Mouse (Mus musculus) ovary, postnatal 14 days (tissue): ENCODE results near the gene Tmub1.

ENCODE experiments used
- DNase-seq: peaks from one replicate; pipeline ENCODE4 v3.0.0; 2022; ENCODE audit warnings: low spot score

Tmub1 gene

DNA sequence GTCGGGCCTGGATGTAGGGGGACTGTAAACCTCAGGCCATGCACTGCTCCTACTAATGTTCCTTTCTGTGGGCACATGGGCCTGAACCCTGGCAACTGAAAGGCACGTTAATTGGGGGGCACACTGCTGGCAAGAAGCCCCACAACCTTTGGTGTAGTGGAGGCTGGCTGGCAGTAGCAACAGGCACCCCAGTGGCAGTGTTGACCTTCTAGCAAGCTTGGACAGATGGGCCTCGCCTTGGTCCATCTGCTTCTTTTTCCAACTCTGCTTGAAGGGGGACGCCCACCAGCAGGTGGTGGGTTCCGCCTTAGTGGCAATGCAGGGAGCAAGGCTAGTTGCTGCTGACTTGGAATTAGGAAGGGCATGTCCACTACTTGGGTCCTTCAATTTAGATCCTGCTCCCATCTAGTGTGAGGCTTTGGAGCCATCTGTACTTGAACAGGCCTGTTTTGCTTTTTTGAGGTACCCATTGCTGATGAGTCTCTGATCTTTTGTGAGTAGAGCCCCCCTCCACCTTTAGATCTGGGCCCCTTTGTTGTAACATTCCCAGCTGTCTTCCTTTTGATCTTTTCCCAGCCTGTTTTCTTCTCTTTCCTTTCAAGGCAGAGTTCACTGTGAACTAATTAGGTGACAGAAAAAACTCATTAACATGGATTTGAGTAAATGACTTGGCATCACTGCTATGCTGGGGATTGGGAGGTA is 5.8 kb upstream of the Tmub1 start:
- DNase-seq = no peak

GRCm38 (mm10) chr5:24452691-24453233 is 5.1 kb upstream of the Tmub1 start:
- no peak for DNase-seq

DNA sequence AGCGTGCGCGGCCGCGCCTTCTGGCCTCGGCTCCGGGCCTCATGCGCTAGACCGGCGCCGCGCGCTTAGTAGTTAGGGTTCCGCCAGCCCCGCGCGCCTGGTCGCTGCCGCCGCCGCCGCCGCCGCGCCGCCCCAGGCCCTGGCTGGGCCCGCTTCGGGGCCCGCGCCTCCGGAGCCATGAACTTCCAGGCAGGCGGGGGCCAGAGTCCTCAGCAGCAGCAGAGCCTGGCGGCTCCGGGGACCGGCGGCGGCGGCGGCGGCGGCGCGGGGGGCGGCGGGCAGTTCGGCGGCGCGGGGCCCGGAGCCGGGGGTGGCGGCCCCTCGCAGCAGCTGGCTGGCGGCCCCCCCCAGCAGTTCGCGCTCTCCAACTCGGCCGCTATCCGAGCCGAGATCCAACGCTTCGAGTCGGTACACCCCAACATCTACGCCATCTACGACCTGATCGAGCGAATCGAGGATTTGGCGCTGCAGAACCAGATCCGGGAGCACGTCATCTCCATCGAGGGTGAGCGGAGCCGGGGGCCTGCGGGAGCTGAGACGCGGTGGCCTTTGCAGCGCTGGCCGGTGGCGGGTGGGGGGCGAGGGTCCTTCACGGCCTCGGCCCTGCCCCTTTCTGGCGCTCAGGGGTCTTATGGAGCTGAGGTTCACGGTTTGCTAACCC is 4.5 kb upstream of the Tmub1 start, which contains the start of gene Agap3:
TSS of gene Agap3 (plus strand) at position 148 of the 661 bp plus-strand sequence.
- no peak for DNase-seq

- DNase-seq = peak; percentile 73
These were observed 3.8 kb upstream of the Tmub1 start for GRCm38 (mm10) chr5:24451264-24452029.

DNA sequence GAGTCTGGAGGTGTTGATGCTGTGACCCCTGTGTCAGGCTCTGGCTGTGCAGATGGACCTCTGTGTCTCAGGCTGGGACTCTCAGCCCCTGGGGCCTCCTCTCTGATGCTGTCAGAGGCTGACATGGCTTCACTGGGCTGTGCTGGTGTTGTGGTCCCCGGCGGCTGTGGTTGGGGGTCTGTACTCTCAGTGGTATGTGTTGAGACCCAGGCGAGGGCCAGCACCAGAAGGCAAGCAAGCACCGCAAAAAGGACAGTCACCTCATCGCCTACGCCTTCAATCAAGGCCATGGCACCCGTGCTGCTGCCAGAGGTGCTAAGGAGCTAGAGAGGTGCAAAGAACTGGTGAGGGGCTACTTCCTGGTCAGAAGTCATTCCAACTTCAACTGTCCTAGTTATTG is 1.0 kb downstream of the Tmub1 start:
- no peak for DNase-seq

GRCm38 (mm10) chr5:24445428-24446080 is 2.1 kb downstream of the Tmub1 start:
- no peak for DNase-seq

DNA sequence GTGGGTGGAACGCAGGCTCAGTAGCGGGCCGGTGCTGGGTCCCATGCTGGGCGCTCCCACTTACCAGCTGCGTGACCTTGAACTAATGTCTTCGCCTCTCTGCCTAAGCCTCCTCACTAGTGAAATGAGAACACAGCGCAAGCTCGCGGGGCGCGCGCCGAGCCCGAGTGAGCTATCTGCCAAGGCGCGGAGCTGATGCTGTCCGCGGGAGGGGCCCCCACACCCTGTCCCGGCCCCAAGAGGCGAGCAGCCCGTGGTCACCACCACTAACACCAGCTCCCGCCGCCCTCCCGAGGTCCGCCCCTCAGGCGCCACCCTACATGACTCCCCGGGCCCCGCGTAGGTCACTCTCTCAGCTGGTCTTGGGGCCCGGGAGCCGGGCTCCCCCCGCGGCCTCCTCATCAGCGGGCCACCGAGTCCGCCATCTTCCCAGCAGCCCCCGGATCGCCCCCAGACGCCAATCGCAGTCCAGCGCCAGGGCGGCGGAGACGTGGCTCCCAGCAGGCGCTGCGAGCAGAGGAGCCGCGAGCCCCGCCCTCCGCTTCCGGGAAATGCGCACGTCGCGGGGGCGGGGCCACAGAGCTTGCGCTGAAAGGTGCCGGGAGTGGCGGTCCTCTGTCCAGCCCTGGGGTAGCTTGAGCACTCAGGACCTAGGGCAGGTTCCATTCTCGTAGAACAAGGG is 2.8 kb downstream of the Tmub1 start, which contains the start of gene Fastk:
TSS of gene Fastk (minus strand) at position 542 of the 682 bp plus-strand sequence.
- peak; percentile 83 for DNase-seq

DNA sequence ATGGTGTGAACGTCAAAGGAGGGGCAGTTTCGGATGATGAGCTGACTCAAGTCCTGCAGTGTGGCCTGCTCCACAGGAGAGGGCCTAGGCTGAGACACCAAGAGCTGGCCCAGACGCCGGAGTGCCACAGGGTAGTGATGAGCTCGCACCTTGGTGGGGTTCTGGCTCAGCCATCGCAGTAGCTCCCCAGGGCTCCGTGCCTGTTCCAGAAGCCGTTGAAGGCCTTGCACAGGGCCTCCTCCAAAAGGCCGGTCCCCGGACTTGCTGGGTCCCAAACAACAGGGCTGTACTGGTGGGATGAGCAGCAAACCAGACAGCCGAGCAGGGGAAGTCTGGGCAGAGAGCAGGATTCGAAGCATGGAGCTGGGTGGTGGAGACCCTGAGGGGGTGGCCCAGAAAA is 3.7 kb downstream of the Tmub1 start:
- DNase-seq = no peak

- DNase-seq = no peak
These were observed 4.5 kb downstream of the Tmub1 start for GRCm38 (mm10) chr5:24443204-24443603.

GRCm38 (mm10) chr5:24442029-24442428 is 5.6 kb downstream of the Tmub1 start:
- no peak for DNase-seq

DNA sequence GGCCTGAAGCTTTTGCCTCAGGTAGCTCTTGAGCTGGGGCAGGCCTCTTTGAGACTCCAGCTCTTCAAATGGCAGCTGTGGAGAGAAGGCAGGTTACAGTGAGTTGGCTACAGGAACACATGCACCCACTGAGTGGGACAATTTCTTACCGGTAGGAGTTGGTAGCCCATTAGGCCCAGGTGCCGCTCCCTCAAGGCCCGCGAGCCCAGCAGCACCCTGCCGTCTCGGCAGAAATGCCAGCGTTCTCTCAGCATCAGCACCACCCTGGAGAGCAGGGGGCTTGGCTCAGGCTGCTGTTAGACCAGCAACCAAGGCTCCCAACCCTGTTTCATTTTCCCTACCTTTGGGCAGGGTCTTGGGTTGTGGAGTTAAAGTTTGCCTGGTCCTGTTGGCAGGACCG is 6.5 kb downstream of the Tmub1 start:
- DNase-seq = no peak

DNA sequence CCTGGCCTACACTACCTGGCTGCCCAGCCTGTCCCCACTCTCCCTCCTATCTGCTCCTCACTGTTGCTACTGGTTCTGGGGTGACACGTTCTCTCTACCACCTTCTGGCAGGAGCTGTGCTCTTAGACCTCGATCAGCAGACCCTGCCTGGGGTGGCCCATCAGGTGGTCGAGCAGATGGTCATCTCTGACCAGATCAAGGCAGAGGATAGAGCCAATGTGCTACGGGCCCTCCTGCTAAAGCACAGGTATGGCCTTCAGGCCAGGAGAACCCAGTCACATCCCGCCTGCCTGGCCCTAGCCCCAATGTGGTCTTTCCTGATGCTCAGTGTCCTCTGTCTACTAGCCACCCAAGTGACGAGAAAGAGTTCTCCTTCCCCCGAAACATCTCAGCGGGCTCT is 13.7 kb downstream of the Tmub1 start:
- no peak for DNase-seq

GRCm38 (mm10) chr5:24428596-24428995 is 19.1 kb downstream of the Tmub1 start:
- no peak for DNase-seq

GRCm38 (mm10) chr5:24427981-24428402 is 19.7 kb downstream of the Tmub1 start:
- no peak for DNase-seq

GRCm38 (mm10) chr5:24427285-24427633 is 20.4 kb downstream of the Tmub1 start:
- no peak for DNase-seq

DNA sequence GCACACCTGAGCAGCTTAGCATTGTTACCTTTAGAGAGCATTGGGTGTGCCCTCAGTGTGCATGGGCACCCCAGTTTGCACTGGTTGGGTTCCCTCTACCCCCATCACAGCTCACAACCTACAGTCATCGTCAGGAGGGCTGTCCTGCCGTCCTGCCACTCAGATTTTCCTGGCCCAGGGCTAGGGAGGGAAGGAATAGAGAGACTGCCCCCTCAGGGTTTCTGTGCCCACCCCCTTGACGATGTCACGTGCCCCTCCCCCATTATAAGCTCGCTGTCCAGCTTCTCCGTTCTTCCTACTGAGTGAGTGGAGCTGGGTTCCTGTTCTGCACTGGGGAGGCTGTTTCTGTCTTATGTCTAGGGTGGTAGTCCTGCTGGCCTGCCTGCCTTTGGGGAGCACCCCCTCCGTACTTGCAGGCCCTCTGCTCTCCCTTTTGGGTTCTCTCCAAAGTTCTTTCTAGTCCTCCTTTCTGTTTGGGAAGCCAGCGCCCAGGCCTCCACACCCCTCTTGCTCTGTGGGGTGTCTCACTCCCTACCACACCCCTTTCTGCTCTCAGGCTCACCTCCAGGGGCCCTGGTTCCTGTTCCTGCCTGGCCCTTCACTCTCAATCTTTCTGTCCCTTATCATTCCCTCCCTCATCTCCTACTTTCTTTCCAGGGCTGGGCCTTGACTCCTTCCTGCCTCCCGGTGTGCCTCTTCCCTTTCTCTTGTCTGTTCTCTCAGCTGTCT is 20.9 kb downstream of the Tmub1 start:
- no peak for DNase-seq

DNA sequence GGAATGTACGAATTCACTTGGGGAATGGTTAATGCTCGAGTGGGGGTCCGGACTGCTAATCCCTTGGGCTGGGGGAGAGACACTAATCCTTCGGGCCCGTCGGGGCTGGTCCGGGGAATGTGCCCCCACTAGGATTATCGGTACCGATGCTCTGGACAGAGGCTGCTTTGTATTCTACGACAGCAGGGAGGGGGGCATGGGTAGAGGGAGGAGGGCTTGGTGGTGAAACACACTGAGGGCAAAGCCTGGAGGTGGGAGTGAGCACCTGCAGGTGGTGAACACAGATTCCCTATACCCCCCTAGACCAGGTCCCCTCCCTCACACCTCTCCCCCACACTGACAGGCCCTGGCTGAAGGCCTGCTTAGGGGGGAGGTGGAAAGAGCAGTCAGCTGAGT is 21.6 kb downstream of the Tmub1 start:
- no peak for DNase-seq

DNA sequence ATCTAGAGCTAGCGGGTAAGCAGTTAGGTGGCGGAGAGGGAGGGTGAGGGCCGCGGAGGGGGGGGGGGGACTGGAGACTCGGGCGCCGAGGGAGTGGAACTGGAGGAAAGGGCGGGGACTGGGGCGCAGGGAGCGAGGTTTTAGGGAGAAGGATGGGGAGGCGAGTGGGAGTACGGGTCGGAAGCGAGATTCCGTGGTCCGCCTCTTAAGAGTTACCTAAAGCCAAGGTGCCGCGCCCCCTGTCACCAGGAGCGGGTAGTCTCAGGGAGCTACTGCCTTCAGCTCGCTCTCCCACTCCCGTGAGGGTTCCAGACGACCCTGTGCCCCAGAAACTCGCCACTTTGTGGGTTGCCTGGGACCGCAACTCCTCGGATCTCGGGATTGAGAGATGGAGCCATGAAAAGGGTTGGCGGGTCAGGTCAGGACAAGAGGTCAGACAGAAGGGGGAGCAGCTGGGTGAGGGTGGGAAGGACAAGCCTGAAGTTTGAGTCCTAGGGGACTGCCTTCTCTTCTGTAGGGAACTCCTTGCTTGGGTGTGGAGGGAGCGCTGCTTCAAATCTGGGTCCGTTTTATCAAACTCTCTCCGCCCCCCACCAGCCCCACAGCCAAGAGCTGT is 22.1 kb downstream of the Tmub1 start:
- DNase-seq = no peak

DNA sequence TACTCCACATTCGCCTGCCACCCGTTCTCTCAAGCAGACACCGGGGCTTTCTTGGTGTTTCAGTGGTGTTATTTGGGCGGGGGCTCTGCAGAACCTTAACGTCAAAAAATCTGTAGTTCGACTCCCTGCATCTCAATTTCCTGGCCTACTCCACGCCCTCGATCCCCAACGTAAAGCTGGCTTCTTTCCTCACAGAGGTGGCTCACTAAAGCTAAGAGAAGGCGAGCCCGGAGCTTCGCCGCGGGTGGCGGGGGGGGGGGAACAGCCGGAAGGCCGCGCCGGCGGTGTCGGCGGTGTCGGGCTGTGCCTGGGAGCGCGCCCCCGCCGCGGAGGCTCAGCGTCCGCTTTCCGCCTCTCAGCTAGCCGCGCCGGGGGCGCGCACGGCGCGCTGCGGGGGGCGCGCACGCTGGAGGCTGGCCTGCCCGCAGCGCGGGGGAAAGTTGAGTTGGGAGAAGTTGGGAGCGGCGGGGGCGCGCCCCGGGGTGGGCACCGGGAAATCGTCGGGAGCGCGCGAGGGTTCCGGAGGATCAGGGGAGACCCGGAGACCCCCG is 22.7 kb downstream of the Tmub1 start:
- peak; percentile 72 for DNase-seq
